Mouse (Mus musculus): ENCODE measurements around the gene Atxn1l. TPM values are rescaled to one million over a fixed set of nuclear protein-coding genes. Genes with fewer than 3 reads are reported as not detected.

Gene Atxn1l
- polyA plus RNA-seq (2021; fragmentation: Nextera tagmentation) = 2.1 and 2.2 TPM in 2 replicates
- long read RNA-seq, experiment 1, partial matches to known transcripts = 0 of 1 reads
- long read RNA-seq, experiment 1, other reads (novel, unspliced or antisense) = 1 of 1 reads
- long read RNA-seq, experiment 2, partial matches to known transcripts = 0 of 28 reads
- long read RNA-seq, experiment 2, other reads (novel, unspliced or antisense) = 28 of 28 reads

DNA sequence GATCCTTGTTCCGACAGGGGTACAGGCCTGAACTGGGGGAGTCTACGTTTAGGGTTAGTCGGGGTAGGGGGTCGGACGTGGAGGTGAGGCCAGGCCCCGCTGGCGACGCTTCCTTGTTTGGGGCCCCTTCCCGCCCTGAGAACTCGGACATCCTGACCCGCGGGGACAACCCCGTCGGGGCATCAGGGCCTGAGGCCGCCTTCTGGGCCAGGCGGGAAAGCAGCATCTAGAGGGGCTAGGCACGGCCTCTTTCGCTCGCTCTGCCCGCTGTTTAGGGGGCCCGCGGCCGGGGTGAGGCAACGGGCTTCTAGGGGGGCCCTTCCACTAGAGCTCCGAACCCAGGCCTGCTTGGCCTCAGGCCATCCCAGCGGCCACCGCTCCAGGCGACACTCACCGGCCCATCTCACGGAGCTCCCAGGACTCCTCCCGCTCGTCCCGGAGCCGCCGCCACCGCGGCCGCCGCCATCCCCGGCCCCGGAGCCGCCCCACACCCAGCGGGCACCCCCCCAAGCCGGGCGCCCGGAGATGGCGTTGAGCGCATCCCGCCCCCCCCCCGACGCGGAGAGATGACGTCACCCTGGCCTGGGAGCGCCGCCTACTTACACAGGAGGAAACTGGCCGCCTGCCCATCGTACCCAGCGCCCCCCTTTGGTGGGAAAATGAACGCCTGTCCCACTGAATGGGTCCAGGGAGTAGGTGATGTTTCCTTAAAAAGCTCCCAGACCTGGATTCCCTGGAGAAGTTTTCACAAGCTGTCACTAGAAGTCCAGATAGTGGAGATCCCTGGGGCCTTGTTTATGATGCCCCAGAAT lies at the start of gene Atxn1l:
TSS of gene Atxn1l (minus strand) at position 503 of the 812 bp plus-strand sequence.

DNA sequence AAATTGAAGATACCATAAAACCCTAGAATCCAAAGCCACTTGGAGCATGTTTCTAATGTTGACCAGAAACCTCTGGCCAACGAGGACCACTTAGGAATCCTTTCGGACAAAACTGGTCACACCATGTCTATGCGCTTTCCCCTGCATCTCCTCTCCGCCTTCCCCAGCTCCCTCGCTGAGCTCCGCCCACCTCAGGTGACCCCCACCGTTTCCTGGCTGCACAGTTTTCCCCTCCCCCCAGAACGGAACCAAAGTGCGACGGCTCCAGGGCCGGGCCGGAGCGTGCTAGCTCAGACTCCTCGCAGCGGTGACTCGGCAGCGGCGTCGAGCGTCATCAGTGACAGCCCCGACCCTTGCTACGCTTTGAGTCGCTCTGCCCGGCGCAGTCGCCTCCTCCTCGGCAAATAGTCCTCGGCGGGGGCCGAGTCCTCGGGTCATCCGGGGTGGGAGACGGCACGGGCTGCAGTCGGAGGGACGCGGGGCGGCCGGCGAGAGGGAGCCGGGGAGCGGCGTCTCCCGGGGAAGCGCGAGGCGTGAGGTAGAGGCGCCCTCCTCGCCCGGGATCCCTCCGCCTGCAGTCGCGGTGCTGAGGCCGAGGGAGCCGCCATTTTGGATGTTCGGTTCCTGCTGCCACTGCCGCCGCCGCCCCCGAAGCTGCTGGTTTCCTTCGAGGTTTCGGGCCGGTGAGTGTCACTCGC lies 40.9 kb upstream of the Atxn1l start, which contains the start of gene Ap1g1:
TSS of gene Ap1g1 (plus strand) at position 275 of the 698 bp plus-strand sequence.

DNA sequence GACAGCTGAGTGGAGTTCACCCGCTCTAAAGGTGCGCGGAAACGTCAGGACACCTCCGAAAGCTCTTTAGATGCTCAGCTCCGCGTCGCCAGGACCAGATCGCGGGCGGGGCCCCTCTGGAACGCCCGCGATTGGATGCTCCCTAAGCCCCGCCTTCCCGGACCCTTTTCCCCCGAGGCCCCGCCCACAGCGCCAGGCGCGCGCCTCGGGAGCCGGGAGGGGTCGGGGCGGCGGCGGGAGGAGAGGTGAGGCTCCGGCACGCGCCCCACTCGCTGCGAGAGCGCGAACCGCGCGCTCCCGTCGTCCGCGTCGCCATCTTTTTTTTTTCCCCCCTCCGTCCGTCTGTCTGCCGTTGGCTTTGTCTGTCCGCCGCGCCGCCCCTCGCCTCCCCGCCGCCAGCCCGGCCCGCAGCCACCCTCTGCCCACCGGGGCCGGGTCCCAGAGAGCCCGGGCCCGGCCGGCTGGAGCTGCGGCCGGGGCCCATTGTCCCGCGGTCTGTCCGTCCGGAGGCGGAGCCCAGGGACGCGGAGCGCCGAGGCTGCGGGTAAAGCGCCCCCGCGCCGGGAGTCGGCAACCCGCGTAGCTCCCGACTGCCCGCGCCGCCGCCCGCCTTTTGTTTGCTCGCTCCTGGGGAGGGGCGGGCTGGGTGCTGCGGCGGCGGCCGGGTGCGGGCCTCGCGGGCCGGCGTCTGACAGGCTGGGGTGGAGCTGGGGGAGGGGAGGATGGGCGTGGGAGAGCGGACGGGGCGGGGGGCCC lies 32.0 kb downstream of the Atxn1l start, which contains the start of gene Zfp821:
TSS of gene Zfp821 (plus strand) at position 227 of the 756 bp plus-strand sequence.

DNA sequence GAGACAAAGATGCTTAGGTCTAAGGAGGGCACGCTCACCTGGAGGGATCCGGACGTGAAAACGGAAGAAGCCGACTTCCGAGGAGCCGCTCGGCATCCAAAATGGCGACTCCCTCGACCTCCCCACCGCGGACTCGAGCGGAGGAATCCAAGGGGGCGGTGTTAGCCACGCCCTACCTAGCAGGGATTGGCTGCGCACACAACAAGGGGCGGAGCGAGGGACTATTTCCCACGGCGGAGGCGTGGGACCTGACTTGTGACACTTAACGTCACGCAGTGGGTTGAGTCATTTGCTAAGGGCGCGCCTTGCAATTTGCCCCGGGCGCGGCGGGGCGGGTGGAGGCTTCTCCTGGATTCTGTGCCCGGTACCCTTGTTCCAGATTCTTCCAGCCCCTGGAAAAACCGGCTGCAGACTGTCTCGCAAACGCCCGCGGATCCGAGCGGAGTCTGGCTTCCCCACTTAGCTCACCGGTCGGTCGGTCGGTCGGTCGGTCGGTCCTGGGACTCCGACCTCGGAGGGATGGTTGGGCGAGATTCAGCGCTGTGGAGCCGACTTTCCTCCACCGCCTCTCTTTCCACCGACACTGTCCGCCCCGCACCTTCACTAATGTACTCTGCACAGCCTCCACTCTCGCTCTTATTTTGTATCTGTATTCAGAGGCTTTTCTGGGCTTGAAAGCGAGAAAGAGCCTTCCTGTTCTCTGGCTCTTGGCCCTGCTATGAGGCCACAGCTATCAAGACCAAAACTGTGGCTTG lies 44.2 kb downstream of the Atxn1l start, which contains the start of gene Ist1:
TSS of gene Ist1 (minus strand) at position 115 of the 755 bp plus-strand sequence.

Other genes with a start within 250 kb of the Atxn1l start
- gene Pmfbp1, start 243.7 kb downstream of the Atxn1l start, polyA plus RNA-seq (2021; fragmentation: Nextera tagmentation) = 0.09 and 0.10 TPM in 2 replicates
- 6.8 and 7.5 TPM in 2 replicates for gene Dhx38, start 171.9 kb downstream of the Atxn1l start, polyA plus RNA-seq (2021; fragmentation: Nextera tagmentation)
- gene Txnl4b, start 171.8 kb downstream of the Atxn1l start, polyA plus RNA-seq (2021; fragmentation: Nextera tagmentation) = 39.7 and 61.6 TPM in 2 replicates
- gene Hp, start 158.6 kb downstream of the Atxn1l start, polyA plus RNA-seq (2021; fragmentation: Nextera tagmentation) = 0.31 and 0.34 TPM in 2 replicates
- gene Dhodh, start 129.1 kb downstream of the Atxn1l start, polyA plus RNA-seq (2021; fragmentation: Nextera tagmentation) = 21.1 and 24.5 TPM in 2 replicates
- gene Pkd1l3, start 123.2 kb downstream of the Atxn1l start, polyA plus RNA-seq (2021; fragmentation: Nextera tagmentation) = 0.34 and 0.65 TPM in 2 replicates
- 82.3 and 82.8 TPM in 2 replicates for gene Ist1, start 44.5 kb downstream of the Atxn1l start, polyA plus RNA-seq (2021; fragmentation: Nextera tagmentation)
- 7.7 and 9.5 TPM in 2 replicates for gene Zfp821, start 32.2 kb downstream of the Atxn1l start, polyA plus RNA-seq (2021; fragmentation: Nextera tagmentation)
- gene Ap1g1, start 40.8 kb upstream of the Atxn1l start, polyA plus RNA-seq (2021; fragmentation: Nextera tagmentation) = 19.0 and 20.4 TPM in 2 replicates
- 3.4 and 4.3 TPM in 2 replicates for gene Phlpp2, start 130.8 kb upstream of the Atxn1l start, polyA plus RNA-seq (2021; fragmentation: Nextera tagmentation)
- 0.41 and 1.4 TPM in 2 replicates for gene Marveld3, start 224.5 kb upstream of the Atxn1l start, polyA plus RNA-seq (2021; fragmentation: Nextera tagmentation)